Mouse (Mus musculus) lung, postnatal 0 days (tissue): ENCODE results near the gene Wnt4. TPM values are rescaled to one million over a fixed set of nuclear protein-coding genes. Genes with fewer than 3 reads are reported as not detected.

Experiments
- ATAC-seq: fragments of 200-750 bp; cut with Nextera tagmentation; 2 replicates; pipeline ENCODE4 v1.8.0; 2017; ENCODE audit warnings: moderate library complexity
- DNase-seq: peaks from one replicate; pipeline ENCODE4 v3.0.0-alpha.2; 2016; ENCODE audit warnings: low spot score
- H3K27ac ChIP-seq: fragments of 300-500 bp; sonication (generic); 2 replicates; pipeline ENCODE4 v1.5.1; 2014; ENCODE audit warnings: antibody characterized with exemption, mild to moderate bottlenecking, low read length, mixed read lengths
- H3K27me3 ChIP-seq: fragments of 300-500 bp; sonication (generic); replicated peaks from 2 replicates; pipeline ENCODE4 v1.6.1; 2014; ENCODE audit warnings: low read length, mixed read lengths; ENCODE audit not compliant: insufficient read depth
- H3K36me3 ChIP-seq: fragments of 300-500 bp; sonication (generic); 2 replicates; pipeline ENCODE4 v1.6.1; 2014; ENCODE audit warnings: low read length, mixed read lengths; ENCODE audit not compliant: insufficient read depth
- H3K4me1 ChIP-seq: fragments of 300-500 bp; sonication (generic); 2 replicates; pipeline ENCODE4 v1.6.1; 2014; ENCODE audit warnings: antibody characterized with exemption, low read depth, low read length, mixed read lengths; ENCODE audit not compliant: insufficient read depth
- H3K4me2 ChIP-seq: fragments of 300-500 bp; sonication (generic); replicated peaks from 2 replicates; pipeline ENCODE4 v1.6.1; 2014; ENCODE audit warnings: low read depth, mild to moderate bottlenecking, low read length, moderate library complexity, mixed read lengths
- H3K4me3 ChIP-seq: fragments of 300-500 bp; sonication (generic); 2 replicates; pipeline ENCODE4 v1.5.1; 2014; ENCODE audit warnings: low read depth, low read length
- H3K9ac ChIP-seq: fragments of 300-500 bp; sonication (generic); replicated peaks from 2 replicates; pipeline ENCODE4 v1.6.1; 2014; ENCODE audit warnings: low read depth, mild to moderate bottlenecking
- H3K9me3 ChIP-seq: fragments of 300-500 bp; sonication (generic); 2 replicates; pipeline ENCODE4 v1.6.1; 2016; ENCODE audit warnings: low read length, mixed read lengths
- CTCF ChIP-seq: IDR thresholded peaks from 2 replicates; pipeline ENCODE4 v1.5.1; 2016; ENCODE audit warnings: antibody characterized with exemption, mild to moderate bottlenecking
- EP300 ChIP-seq: IDR thresholded peaks from 2 replicates; pipeline ENCODE4 v1.6.1; 2016; ENCODE audit warnings: antibody characterized with exemption, mild to moderate bottlenecking, control low read depth
- WGBS: fragments of 180-500 bp; shearing (Covaris S2); extraction: QIAGEN DNeasy Blood & Tissue Kit; methylation state at CpG from one replicate; pipeline ENCODE4 v1.1.7; 2014; 5-methylcytosine and 5-hydroxymethylcytosine counted together
- polyA plus RNA-seq: library from polyadenylated mRNA; unstranded; fragments of >200 nt; fragmentation: Nextera tagmentation; extraction: Ambion mirVana; gene quantifications from 2 replicates; pipeline ENCODE4 v1.2.1, GENCODE M21; 2015

Gene Wnt4
- polyA plus RNA-seq, 1 experiment from 2014 or later, result 2.1 TPM

- H3K27ac ChIP-seq, result no peak overlapping the region
- under 1% methylated on average over 37 of the region's 71 CpGs for WGBS
Measured at GRCm38 (mm10) chr4:137277600-137278143, 383 bp downstream of the Wnt4 start.

GRCm38 (mm10) chr4:137278144-137279040 is 1.1 kb downstream of the Wnt4 start:
- peak; percentile 61 for DNase-seq
- TF ChIP-seq CTCF (no peak), EP300 (no peak)
- H3K36me3 ChIP-seq, result no peaks in the 10 kb centered on the region
- no peak overlapping the region for H3K27ac ChIP-seq
- peak overlapping the region; percentile 41 for H3K4me3 ChIP-seq
- ATAC-seq, result 0 out of 2 replicates have a peak, but pooled peaks have one; percentile 48
- H3K4me1 ChIP-seq, result no peaks in the 10 kb centered on the region
- WGBS, result 3% methylated on average over 22 of the region's 22 CpGs
- H3K9me3 ChIP-seq, result no peaks in the 10 kb centered on the region
- H3K27me3 ChIP-seq, result peaks cover 67% of the 10 kb centered on the region
- no peak overlapping the region for H3K9ac ChIP-seq
- peak overlapping the region; percentile 75 for H3K4me2 ChIP-seq

More at GRCm38 (mm10) chr4:137277600-137278143, 383 bp downstream of the Wnt4 start:
- Histone ChIP-seq H3K9ac (no peak overlapping the region), H3K4me2 (peak overlapping the region; percentile 75), H3K4me1 (no peaks in the 10 kb centered on the region), H3K9me3 (no peaks in the 10 kb centered on the region), H3K4me3 (peak overlapping the region; percentile 41), H3K36me3 (no peaks in the 10 kb centered on the region), H3K27me3 (peaks cover 60% of the 10 kb centered on the region)
- no peak for DNase-seq
- TF ChIP-seq CTCF (no peak), EP300 (no peak)
- ATAC-seq, result no peak

- H3K36me3 ChIP-seq, result no peaks in the 10 kb centered on the region
- no peak overlapping the region for H3K27ac ChIP-seq
- no peak for DNase-seq
- H3K27me3 ChIP-seq, result peaks cover 75% of the 10 kb centered on the region
- TF ChIP-seq EP300, result no peak
- TF ChIP-seq CTCF, result no peak
- ATAC-seq, result no peak
- H3K4me1 ChIP-seq, result no peaks in the 10 kb centered on the region
- H3K9me3 ChIP-seq, result no peaks in the 10 kb centered on the region
- H3K9ac ChIP-seq, result no peak overlapping the region
- no peak overlapping the region for H3K4me3 ChIP-seq
- WGBS, result 24% methylated on average over 5 of the region's 5 CpGs
- no peak overlapping the region for H3K4me2 ChIP-seq
Measured at GRCm38 (mm10) chr4:137279346-137279745, 2.1 kb downstream of the Wnt4 start.

GRCm38 (mm10) chr4:137281273-137281672 is 4.0 kb downstream of the Wnt4 start:
- no peaks in the 10 kb centered on the region for H3K4me1 ChIP-seq
- H3K27ac ChIP-seq, result no peak overlapping the region
- no peak for ATAC-seq

GRCm38 (mm10) chr4:137282122-137282521 is 4.8 kb downstream of the Wnt4 start:
- H3K4me1 ChIP-seq, result no peaks in the 10 kb centered on the region
- ATAC-seq (no peak), DNase-seq (no peak)
- H3K9ac ChIP-seq, result no peak overlapping the region
- 75% methylated on average over 5 of the region's 5 CpGs for WGBS
- H3K27ac ChIP-seq, result no peak overlapping the region
- H3K9me3 ChIP-seq, result no peaks in the 10 kb centered on the region
- H3K4me3 ChIP-seq, result no peak overlapping the region
- no peak for TF ChIP-seq EP300
- TF ChIP-seq CTCF, result no peak
- no peaks in the 10 kb centered on the region for H3K36me3 ChIP-seq
- H3K27me3 ChIP-seq, result peaks cover 61% of the 10 kb centered on the region
- H3K4me2 ChIP-seq, result no peak overlapping the region

More at GRCm38 (mm10) chr4:137281273-137281672, 4.0 kb downstream of the Wnt4 start:
- WGBS, result 87% methylated on average over 3 of the region's 3 CpGs
- TF ChIP-seq CTCF, result no peak
- no peak for TF ChIP-seq EP300
- no peak overlapping the region for H3K4me3 ChIP-seq
- no peak for DNase-seq
- no peaks in the 10 kb centered on the region for H3K9me3 ChIP-seq
- no peaks in the 10 kb centered on the region for H3K36me3 ChIP-seq
- H3K27me3 ChIP-seq, result peaks cover 69% of the 10 kb centered on the region
- no peak overlapping the region for H3K9ac ChIP-seq
- H3K4me2 ChIP-seq, result no peak overlapping the region

- H3K27ac ChIP-seq, result no peak overlapping the region
- peaks cover 57% of the 10 kb centered on the region for H3K27me3 ChIP-seq
- H3K4me2 ChIP-seq, result no peak overlapping the region
- H3K9ac ChIP-seq, result no peak overlapping the region
- H3K9me3 ChIP-seq, result no peaks in the 10 kb centered on the region
- H3K4me1 ChIP-seq, result no peaks in the 10 kb centered on the region
- no peaks in the 10 kb centered on the region for H3K36me3 ChIP-seq
- ATAC-seq (no peak), DNase-seq (peak; percentile 39)
- 15% methylated on average over 17 of the region's 17 CpGs for WGBS
- no peak for TF ChIP-seq EP300
- TF ChIP-seq CTCF, result no peak
- H3K4me3 ChIP-seq, result no peak overlapping the region
Measured at GRCm38 (mm10) chr4:137282584-137283406, 5.5 kb downstream of the Wnt4 start.
